Mouse (Mus musculus): ENCODE results near the gene Ddx17. TPM values are rescaled to one million over a fixed set of nuclear protein-coding genes. Genes with fewer than 3 reads are reported as not detected.

Gene Ddx17
- 100 to 1,000 TPM; 237 to 241 TPM for total RNA-seq (2023)

DNA sequence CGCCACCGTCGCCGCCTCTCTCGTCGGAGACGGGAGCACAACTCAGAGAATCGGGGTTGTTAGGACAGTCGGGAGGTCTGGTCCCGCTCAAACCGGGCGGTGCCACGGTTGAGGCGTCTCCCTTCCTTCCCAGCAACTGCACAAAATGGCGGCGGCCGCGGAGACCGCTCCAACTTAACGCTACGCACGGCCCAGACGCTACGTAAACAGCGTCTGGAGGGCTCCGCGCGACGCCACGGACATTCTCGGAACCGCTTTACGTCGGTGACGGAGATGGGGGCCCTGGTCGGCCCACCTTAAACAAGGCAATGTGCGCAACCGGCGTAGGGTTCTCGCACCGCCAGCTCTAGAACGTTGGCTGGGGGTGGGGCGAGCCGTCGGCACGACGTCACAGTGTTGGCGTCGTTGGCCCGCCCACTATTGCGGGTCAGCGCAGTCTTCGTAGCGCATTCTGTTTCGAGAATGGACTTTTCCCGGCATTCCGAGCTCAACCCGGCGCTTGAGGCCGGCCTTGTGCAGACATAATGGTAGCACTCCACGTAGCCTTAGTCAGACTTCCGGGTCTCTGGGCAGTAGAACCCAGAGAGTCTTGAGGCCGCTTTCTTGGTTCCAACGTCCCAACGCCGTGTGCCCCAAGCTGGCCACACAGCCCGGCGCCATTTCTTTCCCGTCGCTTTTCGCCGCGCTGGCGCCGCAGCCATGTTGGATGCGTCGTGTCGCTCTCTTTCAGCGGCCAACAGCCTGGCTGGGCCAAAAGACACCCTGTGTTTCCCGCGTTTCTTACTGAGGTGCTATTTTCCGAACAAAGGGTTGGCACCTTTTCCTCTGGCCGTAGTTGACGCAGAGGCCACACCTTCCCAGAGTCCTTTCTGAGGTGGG lies at the start of gene Ddx17:
TSS of gene Ddx17 (minus strand) at position 332 of the 879 bp plus-strand sequence.

DNA sequence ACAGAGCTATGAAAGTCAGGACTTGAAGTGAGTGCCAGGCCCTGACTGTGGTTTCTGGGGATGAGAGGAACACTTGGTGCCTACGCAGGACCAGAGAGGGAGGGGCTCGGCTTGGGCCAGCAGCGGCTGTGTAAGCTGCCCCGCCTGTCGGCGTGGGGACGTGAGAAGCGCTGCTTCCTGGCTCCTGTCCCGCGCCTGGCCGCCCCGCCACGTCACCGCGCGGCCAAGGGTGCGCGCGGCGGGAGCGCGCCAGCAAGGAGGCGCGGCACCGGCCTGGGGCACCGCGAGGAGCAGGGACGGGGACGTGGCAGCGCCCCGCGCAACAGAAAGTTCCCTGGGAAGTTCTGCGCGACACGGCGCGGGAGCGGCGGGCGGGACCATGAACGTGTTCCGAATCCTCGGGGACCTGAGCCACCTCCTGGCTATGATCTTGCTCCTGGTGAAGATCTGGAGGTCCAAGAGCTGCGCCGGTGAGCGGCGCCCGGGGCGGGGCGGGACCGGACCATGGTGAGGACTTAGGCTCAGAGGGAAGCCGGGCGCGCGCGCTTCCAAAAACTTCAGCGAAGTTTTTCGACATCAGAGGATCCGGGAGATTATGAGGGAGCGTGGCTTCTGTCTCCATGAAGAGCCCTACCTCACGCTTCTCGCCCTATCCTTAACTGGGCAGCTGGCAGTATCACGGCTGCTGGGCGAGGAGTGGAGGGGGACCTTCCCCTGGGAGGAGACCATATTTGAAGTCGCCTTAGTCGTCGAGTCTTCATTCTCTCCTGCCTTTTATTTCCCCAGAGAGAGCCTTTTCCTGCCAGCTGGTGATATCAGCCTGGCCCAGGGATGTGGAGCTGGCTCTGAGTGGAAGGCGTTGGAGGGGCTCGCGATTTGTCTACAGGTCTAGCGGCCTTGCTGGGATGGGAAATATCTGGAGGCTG lies 30.1 kb downstream of the Ddx17 start, which contains the start of gene Kdelr3:
TSS of gene Kdelr3 (plus strand) at position 241 of the 926 bp plus-strand sequence.

DNA sequence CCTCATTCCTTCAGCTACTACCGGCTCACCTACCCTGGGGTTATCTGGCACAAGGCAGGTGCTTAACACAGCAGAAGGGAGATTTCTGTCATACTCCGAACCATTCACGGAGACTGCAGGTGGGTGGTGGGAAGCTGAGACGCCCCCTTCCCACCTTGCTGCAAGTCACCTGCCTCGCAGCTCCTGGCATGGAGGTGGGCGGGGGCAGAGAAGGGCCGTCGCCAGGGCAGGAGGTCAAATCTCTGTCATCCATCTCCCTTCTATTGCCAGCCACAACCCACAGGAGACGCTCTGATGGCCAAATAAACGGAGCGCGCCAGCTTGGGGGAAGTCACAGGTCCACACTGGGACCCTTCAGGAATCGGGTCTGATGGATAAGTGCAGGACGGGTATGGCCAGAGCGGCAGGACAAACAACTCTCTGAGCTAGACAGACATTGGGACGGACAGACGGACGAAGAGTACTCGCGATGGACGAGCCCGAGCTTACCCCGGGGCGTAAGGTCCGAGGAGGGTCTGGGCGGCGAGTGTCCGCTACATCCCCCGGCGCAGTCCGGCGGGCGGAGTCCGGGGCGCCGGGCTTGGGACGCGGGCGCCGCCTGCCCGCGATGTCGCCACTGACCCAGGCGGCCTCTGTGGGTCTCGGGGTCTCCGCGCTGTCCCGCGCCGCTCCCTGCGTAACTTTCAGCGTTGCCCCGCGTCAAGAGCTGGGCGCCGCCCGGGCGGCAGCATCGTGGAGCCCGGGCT lies 41.7 kb downstream of the Ddx17 start, which contains the start of gene Kcnj4:
TSS of gene Kcnj4 (minus strand) at position 535 of the 746 bp plus-strand sequence.

Other genes with a start within 250 kb of the Ddx17 start
- gene Pla2g6, start 218.4 kb downstream of the Ddx17 start, total RNA-seq (2023): 1 to 10 TPM; 4.7 to 7.8 TPM
- 10 to 100 TPM; 70.0 to 72.2 TPM for gene Maff, start 200.1 kb downstream of the Ddx17 start, total RNA-seq (2023)
- 100 to 1,000 TPM in 1 of 2 experiments, 10 to 100 TPM in 1; 94.0 to 114 TPM for gene Tmem184b, start 143.2 kb downstream of the Ddx17 start, total RNA-seq (2023)
- 100 to 1,000 TPM; 144 to 153 TPM for gene Csnk1e, start 91.2 kb downstream of the Ddx17 start, total RNA-seq (2023)
- gene Kcnj4, start 41.5 kb downstream of the Ddx17 start, total RNA-seq (2023): not detected
- gene Kdelr3, start 30.3 kb downstream of the Ddx17 start, total RNA-seq (2023): not detected
- gene Dmc1, start 58.4 kb upstream of the Ddx17 start, total RNA-seq (2023): not detected
- gene Fam227a, start 112.2 kb upstream of the Ddx17 start, total RNA-seq (2023): under 1 TPM; 0.67 to 0.81 TPM
- 10 to 100 TPM in 1 of 2 experiments, 1 to 10 TPM in 1; 7.3 to 10.7 TPM for gene Cby1, start 112.5 kb upstream of the Ddx17 start, total RNA-seq (2023)
- 10 to 100 TPM; 85.1 to 92.9 TPM for gene Tomm22, start 124.1 kb upstream of the Ddx17 start, total RNA-seq (2023)
- gene Josd1, start 141.2 kb upstream of the Ddx17 start, total RNA-seq (2023): 10 to 100 TPM; 18.6 to 22.5 TPM
- gene Gtpbp1, start 144.1 kb upstream of the Ddx17 start, total RNA-seq (2023): 10 to 100 TPM; 55.9 to 67.9 TPM
- gene Sun2, start 195.8 kb upstream of the Ddx17 start, total RNA-seq (2023): 100 to 1,000 TPM; 150 to 211 TPM
- gene Dnal4, start 231.1 kb upstream of the Ddx17 start, total RNA-seq (2023): 10 to 100 TPM; 15.3 to 18.7 TPM